Mouse (Mus musculus) urinary bladder, adult 2 months (tissue): ENCODE data around the gene Drd3. TPM values are rescaled to one million over a fixed set of nuclear protein-coding genes. Genes with fewer than 3 reads are reported as not detected.

Experiments
- DNase-seq: peaks from one replicate; pipeline ENCODE4 v3.0.0; 2022; ENCODE audit warnings: low spot score
- polyA plus RNA-seq: library from polyadenylated mRNA; depleted of rRNA; stranded (reverse); fragments of >200 nt; gene quantifications from 2 replicates; pipeline ENCODE4 v1.2.3, GENCODE M21; 2012; rRNA removed

Gene Drd3
- polyA plus RNA-seq, 1 experiment = not detected

DNA sequence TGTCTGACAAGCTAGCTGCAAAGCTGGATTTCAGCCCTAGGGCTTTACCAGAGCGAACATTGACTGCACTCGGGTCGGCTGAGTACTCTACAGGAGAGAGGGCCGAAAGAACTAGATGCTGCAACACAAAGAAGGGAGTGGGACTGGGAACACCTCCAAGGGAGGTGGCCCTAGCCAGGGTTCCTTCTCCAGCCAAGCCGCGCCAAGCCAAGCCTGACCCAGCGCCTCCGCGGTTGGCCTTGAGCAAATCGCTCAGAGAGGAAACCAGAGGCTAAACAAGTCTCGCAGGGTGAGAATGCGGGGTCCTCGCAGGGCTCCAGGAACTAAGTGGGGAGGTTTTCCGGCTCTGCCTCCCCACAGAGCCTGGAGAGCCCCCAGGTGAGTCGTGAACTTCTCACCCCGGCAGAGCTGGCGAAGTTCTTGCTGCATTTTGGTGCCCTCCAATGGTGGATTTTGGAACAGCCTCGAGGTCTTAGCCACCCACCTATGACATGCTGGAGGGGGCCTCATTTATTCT lies 48.0 kb downstream of the Drd3 start:
- peak; percentile 55 for DNase-seq

DNA sequence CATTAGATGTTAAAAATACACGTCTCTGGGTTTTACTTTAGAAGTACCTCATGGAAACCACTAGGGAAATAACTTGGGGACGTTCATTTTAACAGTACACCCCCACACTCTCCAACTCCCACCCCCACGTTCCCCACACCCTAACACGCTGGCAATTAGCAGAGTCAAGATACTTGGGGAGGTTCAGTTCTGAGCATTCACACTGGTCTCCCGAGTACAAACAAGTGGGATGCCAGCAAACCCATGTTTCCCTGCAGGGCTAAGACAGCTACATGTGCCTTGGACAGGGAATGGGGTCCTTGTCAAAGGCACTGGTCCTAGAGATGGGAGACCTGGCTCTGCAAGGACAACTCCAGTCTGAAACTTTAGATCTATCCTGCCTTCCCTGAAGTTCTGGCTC lies 48.6 kb downstream of the Drd3 start:
- no peak for DNase-seq

GRCm38 (mm10) chr16:43804364-43804763 lies 50.5 kb downstream of the Drd3 start:
- DNase-seq = no peak

DNA sequence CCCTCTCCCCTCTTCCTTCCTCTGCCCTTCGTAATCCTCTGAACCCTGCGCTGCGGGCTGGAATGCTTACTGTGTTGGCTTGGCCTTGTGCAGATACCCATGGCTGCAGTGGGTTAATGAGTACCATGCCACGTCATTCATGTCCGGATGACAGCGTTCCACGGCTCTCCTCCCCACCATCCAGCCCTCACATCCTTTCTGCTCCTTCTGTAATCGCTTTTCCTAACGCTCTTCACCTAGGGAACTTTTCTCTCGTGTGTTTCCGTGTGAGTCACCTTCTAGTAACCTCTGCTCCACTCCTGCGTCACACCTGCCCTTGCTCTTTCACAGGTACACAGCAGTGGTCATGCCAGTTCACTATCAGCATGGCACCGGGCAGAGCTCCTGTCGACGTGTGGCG lies 53.2 kb downstream of the Drd3 start:
- DNase-seq = no peak

- no peak for DNase-seq
Measured at GRCm38 (mm10) chr16:43809429-43809828, 55.6 kb downstream of the Drd3 start.

DNA sequence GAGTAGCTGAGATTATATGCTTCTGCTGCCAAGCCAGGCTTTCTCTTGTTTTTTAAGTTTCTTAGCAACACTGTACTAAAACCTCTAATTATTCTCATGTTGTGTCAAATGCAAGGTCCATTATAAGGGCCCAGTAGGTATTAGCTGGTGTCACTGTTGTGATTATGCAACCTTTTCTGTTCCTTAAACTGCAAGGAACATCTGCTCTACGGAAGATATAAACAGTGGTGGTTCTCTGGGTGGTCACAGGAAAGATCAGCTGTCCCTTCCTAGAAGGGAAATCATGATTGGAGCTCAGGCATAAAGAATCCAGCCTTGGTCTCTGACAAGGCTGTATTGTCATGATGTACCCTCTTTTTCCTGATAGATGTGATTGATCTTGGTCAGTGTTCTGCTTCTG lies 57.6 kb downstream of the Drd3 start:
- DNase-seq = no peak

DNA sequence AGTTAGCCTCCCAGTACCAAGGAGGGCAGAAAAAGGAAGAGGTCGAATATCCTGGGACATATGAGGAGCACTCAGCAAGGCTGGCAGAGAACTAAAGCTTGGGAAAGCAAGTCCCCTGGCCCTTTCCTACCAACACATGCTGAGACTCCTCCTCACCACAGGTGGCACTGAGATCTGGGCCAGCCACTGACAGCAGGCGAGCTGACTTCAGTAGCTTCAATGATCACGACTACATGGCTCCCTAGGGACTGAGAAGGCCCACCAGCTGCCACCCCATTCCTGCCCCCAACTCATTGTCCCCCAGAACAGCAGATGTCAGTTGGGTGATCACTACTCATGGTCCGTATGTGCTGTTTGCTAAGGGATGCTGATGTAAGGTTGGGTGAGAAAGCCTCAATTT lies 60.8 kb downstream of the Drd3 start:
- no peak for DNase-seq

DNA sequence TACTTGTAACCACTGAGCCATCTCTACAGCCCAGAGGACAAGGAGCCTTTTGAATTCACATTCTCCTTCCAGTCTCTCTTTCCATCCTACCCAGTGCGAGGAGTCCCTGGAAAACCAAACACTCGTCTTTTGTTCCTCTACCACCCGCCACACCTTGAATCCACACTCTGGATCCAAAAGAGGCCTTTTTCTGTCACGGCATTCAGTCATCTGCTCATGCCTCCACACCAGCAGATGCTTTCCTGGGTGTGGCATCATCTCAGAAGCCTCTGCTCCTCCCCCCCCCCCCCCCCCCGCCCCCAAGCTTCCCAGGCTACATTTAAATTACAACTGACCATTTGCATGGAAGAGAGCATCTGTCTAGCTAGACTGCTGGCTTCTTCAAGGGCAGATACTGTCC lies 62.5 kb downstream of the Drd3 start:
- DNase-seq = no peak

GRCm38 (mm10) chr16:43818404-43818803 lies 64.6 kb downstream of the Drd3 start:
- DNase-seq = no peak

- no peak for DNase-seq
Measured at GRCm38 (mm10) chr16:43827492-43827891, 73.7 kb downstream of the Drd3 start.

GRCm38 (mm10) chr16:43831957-43832356 lies 78.1 kb downstream of the Drd3 start:
- DNase-seq = no peak

- DNase-seq = no peak
Measured at GRCm38 (mm10) chr16:43841236-43841635, 87.4 kb downstream of the Drd3 start.

GRCm38 (mm10) chr16:43849839-43850238 lies 96.0 kb downstream of the Drd3 start:
- DNase-seq = no peak

GRCm38 (mm10) chr16:43858941-43859476 lies 105.2 kb downstream of the Drd3 start:
- DNase-seq = no peak

DNA sequence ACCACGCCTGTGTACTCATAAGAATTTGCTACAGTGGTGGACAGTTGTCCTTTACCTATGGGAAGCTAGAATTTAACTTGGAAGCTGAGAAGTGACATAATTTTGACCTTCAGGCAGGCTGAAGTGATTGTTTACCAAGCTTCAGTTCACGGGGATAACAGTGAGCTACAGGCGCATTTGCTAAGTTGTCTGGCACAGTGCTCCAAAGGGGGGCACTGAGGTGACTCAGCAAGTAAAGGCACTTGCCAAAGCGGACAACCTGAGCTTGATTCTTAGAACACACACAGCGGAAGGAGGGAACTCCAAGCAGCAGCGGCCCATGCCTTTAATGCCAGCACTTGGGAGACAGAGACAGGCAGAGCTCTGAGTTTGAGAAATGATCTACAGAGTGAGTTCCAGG lies 106.8 kb downstream of the Drd3 start:
- no peak for DNase-seq

- DNase-seq = no peak
Measured at GRCm38 (mm10) chr16:43869805-43870204, 116.0 kb downstream of the Drd3 start.

DNA sequence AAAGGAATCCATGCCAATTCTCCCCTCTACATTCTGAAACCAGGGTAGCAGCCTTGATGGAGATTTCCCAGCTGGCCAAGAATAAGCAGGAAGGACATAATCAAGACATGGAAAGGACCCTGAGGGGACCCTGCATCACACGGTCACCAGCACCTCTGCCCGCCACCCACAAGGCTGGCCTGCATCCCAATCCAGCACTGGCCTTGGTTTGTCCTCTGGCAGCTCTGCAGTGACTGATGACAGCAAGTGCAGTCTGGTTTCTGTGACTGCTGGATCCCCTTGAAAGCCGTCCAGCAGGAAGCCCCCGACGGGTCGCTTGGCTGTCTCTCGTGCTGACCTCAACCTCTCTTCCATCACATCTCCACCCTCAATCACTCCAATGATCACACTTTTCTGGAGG lies 117.6 kb downstream of the Drd3 start:
- DNase-seq = no peak

Other genes with a start within 250 kb of the Drd3 start
- gene Tigit, start 89.9 kb upstream of the Drd3 start, polyA plus RNA-seq = 0.13 and 0.29 TPM in 2 replicates
- 4.2 and 7.5 TPM in 2 replicates for gene Ccdc191, start 135.8 kb downstream of the Drd3 start, polyA plus RNA-seq
- gene Qtrt2, start 172.8 kb downstream of the Drd3 start, polyA plus RNA-seq = 27.9 and 31.9 TPM in 2 replicates
- gene Zdhhc23, start 225.8 kb downstream of the Drd3 start, polyA plus RNA-seq = 1.3 and 1.9 TPM in 2 replicates